Mouse (Mus musculus): Measurements from ENCODE around the gene BC004004. TPM values are rescaled to one million over a fixed set of nuclear protein-coding genes. Genes with fewer than 3 reads are reported as not detected.

The BC004004 gene
- polyA plus RNA-seq, 1 experiment from 2014 or later, result 116 TPM

GRCm38 (mm10) chr17:29270148-29270698 lies 1.6 kb downstream of the BC004004 start:
- H3K4me1 ChIP-seq (replicated peaks; ENCODE audit: control insufficient read depth, insufficient read depth, low read length), result peaks cover 10% of the 10 kb centered on the region; the same call in 1 of the 2 replicates
- no peak for TF ChIP-seq CTCF (IDR thresholded peaks at IDR 0.05; ENCODE audit: low read depth)
- no peaks in the 10 kb centered on the region for H3K27me3 ChIP-seq (replicated peaks; ENCODE audit: control insufficient read depth, insufficient read depth, low read length)
- H3K9me3 ChIP-seq (ENCODE audit: control insufficient read depth), result no peaks in the 10 kb centered on the region
- H3K36me3 ChIP-seq (ENCODE audit: control insufficient read depth, insufficient read depth), result no peaks in the 10 kb centered on the region
- H3K4me2 ChIP-seq (replicated peaks; ENCODE audit: low read depth), result peak overlapping the region; percentile 76; the same call in 1 of the 2 replicates
- H3K27ac ChIP-seq (ENCODE audit: low read depth, low read length), result peak overlapping the region; percentile 46; the same call in 1 of the 2 replicates
- WGBS, result 79% methylated on average over 9 of the region's 9 CpGs
- H3K9ac ChIP-seq (ENCODE audit: low read depth, low read length), result no peak overlapping the region
- peak; percentile 18 for ATAC-seq
- H3K4me3 ChIP-seq (ENCODE audit: low read depth, low read length), result no peak overlapping the region; the same call in 1 of the 2 replicates

GRCm38 (mm10) chr17:29273156-29273555 lies 4.6 kb downstream of the BC004004 start:
- Histone ChIP-seq H3K27ac (ENCODE audit: low read depth, low read length) (no peak overlapping the region), H3K4me1 (replicated peaks; ENCODE audit: control insufficient read depth, insufficient read depth, low read length) (peaks cover 10% of the 10 kb centered on the region; the same call in 1 of the 2 replicates), H3K9me3 (ENCODE audit: control insufficient read depth) (no peaks in the 10 kb centered on the region), H3K4me3 (ENCODE audit: low read depth, low read length) (no peak overlapping the region), H3K9ac (ENCODE audit: low read depth, low read length) (no peak overlapping the region), H3K27me3 (replicated peaks; ENCODE audit: control insufficient read depth, insufficient read depth, low read length) (no peaks in the 10 kb centered on the region), H3K4me2 (replicated peaks; ENCODE audit: low read depth) (no peak overlapping the region), H3K36me3 (ENCODE audit: control insufficient read depth, insufficient read depth) (peaks cover 5% of the 10 kb centered on the region; the same call in 1 of the 2 replicates)
- 63% methylated on average over 7 of the region's 7 CpGs for WGBS
- no peak for ATAC-seq
- TF ChIP-seq CTCF (IDR thresholded peaks at IDR 0.05; ENCODE audit: low read depth), result no peak

- no peaks in the 10 kb centered on the region for H3K27me3 ChIP-seq (replicated peaks; ENCODE audit: control insufficient read depth, insufficient read depth, low read length)
- H3K4me1 ChIP-seq (replicated peaks; ENCODE audit: control insufficient read depth, insufficient read depth, low read length), result peaks cover 10% of the 10 kb centered on the region; the same call in 1 of the 2 replicates
- no peak for ATAC-seq
- TF ChIP-seq CTCF (IDR thresholded peaks at IDR 0.05; ENCODE audit: low read depth), result no peak
- H3K27ac ChIP-seq (ENCODE audit: low read depth, low read length), result no peak overlapping the region
- 68% methylated on average over 11 of the region's 11 CpGs for WGBS
- H3K36me3 ChIP-seq (ENCODE audit: control insufficient read depth, insufficient read depth), result peaks cover 11% of the 10 kb centered on the region; the same call in 1 of the 2 replicates
- no peak overlapping the region for H3K9ac ChIP-seq (ENCODE audit: low read depth, low read length)
- H3K9me3 ChIP-seq (ENCODE audit: control insufficient read depth), result no peaks in the 10 kb centered on the region
- H3K4me2 ChIP-seq (replicated peaks; ENCODE audit: low read depth), result no peak overlapping the region; the same call in 1 of the 2 replicates
- H3K4me3 ChIP-seq (ENCODE audit: low read depth, low read length), result no peak overlapping the region
Measured at GRCm38 (mm10) chr17:29273889-29274288, 5.3 kb downstream of the BC004004 start.

GRCm38 (mm10) chr17:29280422-29280821 lies 11.8 kb downstream of the BC004004 start:
- ATAC-seq, result no peak
- Histone ChIP-seq H3K4me3 (ENCODE audit: low read depth, low read length) (no peak overlapping the region), H3K36me3 (ENCODE audit: control insufficient read depth, insufficient read depth) (peaks cover 44% of the 10 kb centered on the region), H3K9me3 (ENCODE audit: control insufficient read depth) (no peaks in the 10 kb centered on the region), H3K27ac (ENCODE audit: low read depth, low read length) (no peak overlapping the region), H3K4me2 (replicated peaks; ENCODE audit: low read depth) (no peak overlapping the region), H3K4me1 (replicated peaks; ENCODE audit: control insufficient read depth, insufficient read depth, low read length) (no peaks in the 10 kb centered on the region), H3K27me3 (replicated peaks; ENCODE audit: control insufficient read depth, insufficient read depth, low read length) (no peaks in the 10 kb centered on the region), H3K9ac (ENCODE audit: low read depth, low read length) (no peak overlapping the region)
- WGBS, result 93% methylated on average over 5 of the region's 5 CpGs
- TF ChIP-seq CTCF (IDR thresholded peaks at IDR 0.05; ENCODE audit: low read depth), result no peak

- H3K4me1 ChIP-seq (replicated peaks; ENCODE audit: control insufficient read depth, insufficient read depth, low read length), result no peaks in the 10 kb centered on the region
- no peak overlapping the region for H3K27ac ChIP-seq (ENCODE audit: low read depth, low read length)
- no peak for TF ChIP-seq CTCF (IDR thresholded peaks at IDR 0.05; ENCODE audit: low read depth)
- H3K9ac ChIP-seq (ENCODE audit: low read depth, low read length), result no peak overlapping the region
- H3K4me2 ChIP-seq (replicated peaks; ENCODE audit: low read depth), result no peak overlapping the region
- ATAC-seq, result no peak
- peaks cover 44% of the 10 kb centered on the region for H3K36me3 ChIP-seq (ENCODE audit: control insufficient read depth, insufficient read depth)
- no peaks in the 10 kb centered on the region for H3K27me3 ChIP-seq (replicated peaks; ENCODE audit: control insufficient read depth, insufficient read depth, low read length)
- 87% methylated on average over 5 of the region's 5 CpGs for WGBS
- no peak overlapping the region for H3K4me3 ChIP-seq (ENCODE audit: low read depth, low read length)
- no peaks in the 10 kb centered on the region for H3K9me3 ChIP-seq (ENCODE audit: control insufficient read depth)
Measured at GRCm38 (mm10) chr17:29281541-29281940, 13.0 kb downstream of the BC004004 start.

- Histone ChIP-seq H3K4me1 (replicated peaks; ENCODE audit: control insufficient read depth, insufficient read depth, low read length) (no peaks in the 10 kb centered on the region), H3K27ac (ENCODE audit: low read depth, low read length) (no peak overlapping the region), H3K36me3 (ENCODE audit: control insufficient read depth, insufficient read depth) (peaks cover 44% of the 10 kb centered on the region), H3K27me3 (replicated peaks; ENCODE audit: control insufficient read depth, insufficient read depth, low read length) (no peaks in the 10 kb centered on the region), H3K9me3 (ENCODE audit: control insufficient read depth) (no peaks in the 10 kb centered on the region), H3K4me3 (ENCODE audit: low read depth, low read length) (no peak overlapping the region), H3K9ac (ENCODE audit: low read depth, low read length) (no peak overlapping the region), H3K4me2 (replicated peaks; ENCODE audit: low read depth) (no peak overlapping the region)
- 62% methylated on average over 21 of the region's 21 CpGs for WGBS
- no peak for TF ChIP-seq CTCF (IDR thresholded peaks at IDR 0.05; ENCODE audit: low read depth)
- ATAC-seq, result peak; percentile 36; the same call in 1 of the 2 replicates
Measured at GRCm38 (mm10) chr17:29282216-29282952, 13.8 kb downstream of the BC004004 start.

Data from intestine, postnatal 0 days (tissue).